Mouse (Mus musculus) megakaryocyte, embryonic 14.5 days (primary cell): ENCODE measurements around the gene Krtap27-1.

ENCODE experiments used
- FLI1 ChIP-seq: IDR thresholded peaks from 2 replicates; pipeline ENCODE4 v1.6.1; 2012; ENCODE audit warnings: low read length, inconsistent platforms, mixed read lengths
- GATA1 ChIP-seq: IDR thresholded peaks from 3 replicates; pipeline ENCODE4 v1.6.1; 2012; ENCODE audit warnings: mixed read lengths, low read length, inconsistent platforms, borderline replicate concordance

DNA sequence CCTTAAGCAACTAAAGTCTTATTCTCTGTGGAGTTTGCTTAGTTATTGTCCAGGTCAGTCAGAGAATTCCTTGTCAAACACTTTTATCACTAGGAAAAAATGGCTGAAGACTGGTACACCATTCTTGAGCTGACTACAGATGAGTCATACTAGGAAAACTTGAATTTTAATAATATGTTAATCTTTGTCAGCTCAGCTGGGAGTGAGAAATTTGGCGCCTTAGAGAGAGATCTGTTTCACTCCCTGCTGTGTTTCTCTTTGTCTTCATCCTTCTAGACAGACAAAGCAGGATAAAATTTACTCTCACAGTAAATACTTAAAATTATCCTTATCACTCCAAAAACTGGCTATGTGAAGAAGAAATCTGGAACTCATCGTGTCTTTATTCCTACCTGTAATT, 9.8 kb upstream of the Krtap27-1 start:
- TF ChIP-seq GATA1: no peak
- no peak for TF ChIP-seq FLI1
